Mouse (Mus musculus) thymus, adult 2 months (tissue): ENCODE results near the gene Ell.

Experiments
- CTCF ChIP-seq: fragments of 200-500 bp; IDR thresholded peaks from 2 replicates; pipeline ENCODE4 v1.5.1; 2012; ENCODE audit warnings: mild to moderate bottlenecking, control low read depth, low read length, moderate library complexity, borderline replicate concordance; ENCODE audit not compliant: control insufficient read depth, poor library complexity, insufficient read depth; ENCODE audit errors: extremely low read depth
- POLR2A ChIP-seq: fragments of 200-500 bp; IDR thresholded peaks from 2 replicates; pipeline ENCODE4 v1.6.1; 2012; ENCODE audit warnings: mild to moderate bottlenecking, low read length, control low read depth, moderate library complexity; ENCODE audit not compliant: control insufficient read depth, poor library complexity, insufficient read depth; ENCODE audit errors: extremely low read depth

GRCm38 (mm10) chr8:70577207-70577606, 38.0 kb downstream of the Ell start:
- no peak for TF ChIP-seq CTCF
- TF ChIP-seq POLR2A = no peak
